22 mouse cellular contexts compared by ENCODE assay signal in the genomic region with DNA sequence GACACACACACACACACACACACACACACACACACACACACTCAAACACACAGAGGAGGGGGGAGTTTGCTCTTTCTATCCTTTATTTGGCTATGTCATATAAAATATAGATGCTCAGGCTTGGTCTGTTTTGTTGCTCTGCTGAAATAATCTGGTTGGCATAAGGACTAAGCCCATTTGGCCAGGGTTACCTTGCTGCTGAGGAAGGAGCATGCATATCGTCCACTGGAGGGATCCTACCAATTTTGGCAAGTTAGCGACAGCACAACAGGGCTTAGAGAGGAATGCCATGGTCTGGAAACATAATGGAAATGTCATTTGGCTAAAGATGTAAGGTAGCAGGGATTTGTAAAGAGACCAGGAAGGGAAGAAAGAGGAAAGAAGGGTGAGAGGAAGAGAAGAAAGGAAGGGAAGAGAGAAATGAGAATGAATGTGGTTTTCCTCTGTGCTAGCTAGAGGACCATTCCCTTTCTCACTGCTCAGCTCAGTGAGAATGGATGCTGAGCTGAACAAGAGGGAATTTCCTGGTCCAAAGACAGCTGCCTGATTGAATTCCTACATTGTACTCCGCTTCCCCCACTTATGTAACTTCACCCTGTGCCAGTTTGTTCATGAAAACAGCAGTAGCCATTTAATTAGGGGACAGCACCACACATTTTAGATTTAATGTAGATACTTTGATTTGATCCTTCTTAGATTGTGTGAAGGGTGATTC. TPM values are rescaled to one million over a fixed set of nuclear protein-coding genes. Genes with fewer than 3 reads are reported as not detected.
DNase-seq lines count a peak whose midpoint lies in the region; ATAC-seq and TF ChIP-seq lines count a peak whose summit lies in the region.
"Had no signal": no experiment of that assay in that cellular context is flagged by ENCODE, and none has a peak within 500 bp of the region (broad histone marks: within the 10 kb centered on the region; RNA-seq: fewer than 3 reads in every experiment).

No protein-coding gene starts in this region.

- no peaks in the 10 kb centered on the region for H3K36me3 ChIP-seq in hindbrain, postnatal 0 days (ENCODE audit: insufficient read depth, low read length)
- H3K36me3 ChIP-seq: forebrain, embryonic 12.5 days; intestine, embryonic 15.5 days; kidney, embryonic 15.5 days; limb, embryonic 10.5 days had no signal

- DNase-seq in heart, adult 11 months, result peak; percentile 31
- no peak for DNase-seq in heart, postnatal 25 days (ENCODE audit: low spot score)
- DNase-seq in Muller cell, postnatal 12 days (ENCODE audit: inconsistent ontology term), result peak; percentile 10
- peak; percentile 86 for DNase-seq in cerebellum, adult 9-10 months
- no peak for DNase-seq in hindbrain, postnatal 0 days (ENCODE audit: low spot score)
- DNase-seq in right cerebral cortex, adult 18-20 months, result no peak
- no peak for DNase-seq in ovary, postnatal 10 days (ENCODE audit: low spot score)
- DNase-seq in frontal cortex, postnatal 10 days (ENCODE audit: low spot score in 2 of 2), result no peak
- DNase-seq: adrenal gland, postnatal 14 days; gastrocnemius, postnatal 36 days; heart, postnatal 14 days; lung, embryonic 14.5 days; retina, postnatal 1 day had no signal

- no peaks in the 10 kb centered on the region; the same call in 1 of the 2 replicates for H3K4me1 ChIP-seq in hindbrain, postnatal 0 days (ENCODE audit: insufficient read depth, low read length)

- H3K4me3 ChIP-seq in hindbrain, postnatal 0 days (ENCODE audit: low read length), result peak overlapping the region; percentile 15
- H3K4me3 ChIP-seq: forebrain, embryonic 12.5 days; intestine, embryonic 15.5 days; kidney, embryonic 15.5 days; limb, embryonic 10.5 days had no signal

- ATAC-seq in hindbrain, postnatal 0 days, result no peak
- ATAC-seq: intestine, embryonic 15.5 days had no signal

- peak overlapping the region; percentile 91 for H3K4me2 ChIP-seq in hindbrain, postnatal 0 days (ENCODE audit: low read depth, low read length)
- H3K4me2 ChIP-seq: forebrain, embryonic 12.5 days; heart, embryonic 11.5 days; intestine, embryonic 15.5 days; kidney, embryonic 15.5 days; liver, embryonic 11.5 days; lung, embryonic 14.5 days had no signal

- no peak overlapping the region for H3K9ac ChIP-seq in hindbrain, postnatal 0 days (replicated peaks; ENCODE audit: low read length)
- H3K9ac ChIP-seq: forebrain, embryonic 12.5 days; intestine, embryonic 15.5 days; kidney, embryonic 15.5 days; lung, embryonic 14.5 days had no signal

- 40% methylated on average over 3 of the region's 3 CpGs for WGBS in hindbrain, postnatal 0 days

- H3K27me3 ChIP-seq in hindbrain, postnatal 0 days (ENCODE audit: insufficient read depth, low read length), result no peaks in the 10 kb centered on the region

- no peaks in the 10 kb centered on the region for H3K9me3 ChIP-seq in hindbrain, postnatal 0 days (ENCODE audit: low read length)
- H3K9me3 ChIP-seq: forebrain, embryonic 12.5 days; intestine, embryonic 15.5 days; kidney, embryonic 15.5 days; limb, embryonic 10.5 days had no signal

- intact Hi-C loops in heart, postnatal 25 days (cut with DNase I), result no loop called here

- H3K27ac ChIP-seq in hindbrain, postnatal 0 days, result no peak overlapping the region
- H3K27ac ChIP-seq: forebrain, embryonic 12.5 days; intestine, embryonic 15.5 days; kidney, embryonic 15.5 days; limb, embryonic 10.5 days; macrophage had no signal

- TF ChIP-seq CTCF in hindbrain, postnatal 0 days (IDR thresholded peaks at IDR 0.05; ENCODE audit: low read depth), result peak; percentile 34

RNA-seq across cellular contexts. Expression of gene Car10, which starts 5.4 kb away (rescaled TPM):
- total RNA-seq in heart, postnatal 25 days (2021), result not detected
- total RNA-seq in hindbrain, postnatal 0 days (2014; rRNA removed), result 49.8 and 54.1 TPM in 2 replicates
- 38.1 and 45.0 TPM in 2 replicates for polyA plus RNA-seq in hindbrain, postnatal 0 days (2015; fragmentation: Nextera tagmentation; extraction: Ambion mirVana)
- total RNA-seq: gastrocnemius, postnatal 36 days; heart, postnatal 14 days; neutrophil, adult 5-6 weeks had no signal
- polyA plus RNA-seq: lung, embryonic 14.5 days; macrophage; small intestine, adult 2 months had no signal

Comparison
In these comparisons a context has a peak if more than half of its experiments do, and no peak if none do; other contexts are left out.
1. DNase-seq: peak in heart, adult 11 months (single experiment), Muller cell, postnatal 12 days (single experiment) and cerebellum, adult 9-10 months (single experiment); none in heart, postnatal 25 days (single experiment), hindbrain, postnatal 0 days (single experiment), right cerebral cortex, adult 18-20 months (single experiment), ovary, postnatal 10 days (single experiment) and frontal cortex, postnatal 10 days (0 of 2).
2. RNA of gene Car10, which starts 5.4 kb away (total RNA-seq): 49.8 to 54.1 TPM in hindbrain, postnatal 0 days; not detected in heart, postnatal 25 days; every median in the first group is over 10 times any median in the second.